Mouse (Mus musculus): ENCODE results near the gene Odf4.

GRCm38 (mm10) chr11:68900519-68901350, 26.1 kb downstream of the Odf4 start:
- TF ChIP-seq CTCF (IDR thresholded peaks at IDR 0.05; ENCODE audit: borderline replicate concordance, control insufficient read depth, extremely low read depth, insufficient read depth, low read length, poor library complexity) (no peak), POLR2A (IDR thresholded peaks at IDR 0.05; ENCODE audit: control insufficient read depth, extremely low read depth, insufficient read depth, low read length, poor library complexity) (no peak)
